Mouse (Mus musculus) hindbrain, postnatal 0 days (tissue): ENCODE results near the gene Wnt1. TPM values are rescaled to one million over a fixed set of nuclear protein-coding genes. Genes with fewer than 3 reads are reported as not detected.

Experiments
- ATAC-seq: fragments of 200-750 bp; cut with Nextera tagmentation; 2 replicates; pipeline ENCODE4 v1.8.0; 2017; ENCODE audit warnings: mild to moderate bottlenecking, moderate TSS enrichment, moderate library complexity
- DNase-seq: peaks from one replicate; pipeline ENCODE4 v3.0.0-alpha.2; 2015; ENCODE audit warnings: low spot score
- H3K27ac ChIP-seq: fragments of 300-500 bp; sonication (generic); 2 replicates; pipeline ENCODE4 v1.5.1; 2014; ENCODE audit warnings: mild to moderate bottlenecking
- H3K27me3 ChIP-seq: fragments of 300-500 bp; sonication (generic); 2 replicates; pipeline ENCODE4 v1.6.1; 2014; ENCODE audit warnings: low read length, mixed read lengths; ENCODE audit not compliant: insufficient read depth
- H3K36me3 ChIP-seq: fragments of 300-500 bp; sonication (generic); 2 replicates; pipeline ENCODE4 v1.6.1; 2014; ENCODE audit warnings: low read length, mixed read lengths; ENCODE audit not compliant: insufficient read depth
- H3K4me1 ChIP-seq: fragments of 300-500 bp; sonication (generic); 2 replicates; pipeline ENCODE4 v1.6.1; 2014; ENCODE audit warnings: antibody characterized with exemption, low read length, mixed read lengths; ENCODE audit not compliant: insufficient read depth
- H3K4me2 ChIP-seq: fragments of 300-500 bp; sonication (generic); 2 replicates; pipeline ENCODE4 v1.6.1; 2014; ENCODE audit warnings: low read depth, mild to moderate bottlenecking, low read length, moderate library complexity, mixed read lengths
- H3K4me3 ChIP-seq: fragments of 300-500 bp; sonication (generic); 2 replicates; pipeline ENCODE4 v1.5.1; 2014; ENCODE audit warnings: low read length
- H3K9ac ChIP-seq: fragments of 300-500 bp; sonication (generic); replicated peaks from 2 replicates; pipeline ENCODE4 v1.6.1; 2014; ENCODE audit warnings: mild to moderate bottlenecking, low read length, moderate library complexity, mixed read lengths
- H3K9me3 ChIP-seq: fragments of 300-500 bp; sonication (generic); 2 replicates; pipeline ENCODE4 v1.6.1; 2016; ENCODE audit warnings: low read length, mixed read lengths
- CTCF ChIP-seq: IDR thresholded peaks from 2 replicates; pipeline ENCODE4 v1.5.1; 2016; ENCODE audit warnings: antibody characterized with exemption, control low read depth, low read depth
- WGBS: fragments of 180-500 bp; shearing (Covaris S2); extraction: QIAGEN DNeasy Blood & Tissue Kit; methylation state at CpG from one replicate; pipeline ENCODE4 v1.1.7; 2014; 5-methylcytosine and 5-hydroxymethylcytosine counted together
- polyA plus RNA-seq: library from polyadenylated mRNA; unstranded; fragments of >200 nt; fragmentation: Nextera tagmentation; extraction: Ambion mirVana; gene quantifications from 2 replicates; pipeline ENCODE4 v1.2.1, GENCODE M21; 2015
- total RNA-seq: library from RNA; depleted of rRNA; stranded (reverse); fragments of >200 nt; gene quantifications from 2 replicates; pipeline ENCODE4 v1.2.3, GENCODE M21; 2014

The Wnt1 gene
- total and polyA plus RNA-seq, 2 experiments from 2014 or later: 0.05 to 0.59 TPM

DNA sequence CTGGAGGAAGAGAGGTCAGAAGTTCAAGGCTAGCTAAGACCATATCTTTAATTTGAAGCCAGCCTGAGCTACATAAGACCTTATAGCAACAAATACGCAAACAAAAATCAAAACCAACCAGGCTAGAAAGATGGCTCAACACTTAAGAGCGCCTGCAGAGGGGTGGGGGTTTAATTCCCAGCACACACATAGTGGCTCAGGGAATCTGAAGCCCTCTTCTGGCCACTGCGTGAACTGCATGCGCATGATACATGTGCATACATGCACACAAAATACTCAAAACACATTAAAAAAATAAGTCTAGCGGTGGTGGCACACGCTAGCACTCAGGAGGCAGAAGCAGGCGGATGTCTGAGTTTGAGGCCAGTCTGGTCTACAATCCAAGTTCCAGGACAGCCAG is 3.9 kb upstream of the Wnt1 start:
- H3K4me2 ChIP-seq: no peak overlapping the region
- no peak overlapping the region for H3K9ac ChIP-seq
- ATAC-seq: no peak
- TF ChIP-seq CTCF: peak; percentile 73
- peaks cover 36% of the 10 kb centered on the region for H3K27me3 ChIP-seq
- WGBS: 45% methylated on average over 7 of the region's 7 CpGs
- H3K27ac ChIP-seq: no peak overlapping the region
- H3K4me1 ChIP-seq: 0 out of 2 replicates have a peak, but pooled peaks cover under 1% of the 10 kb centered on the region
- H3K9me3 ChIP-seq: no peaks in the 10 kb centered on the region
- H3K36me3 ChIP-seq: no peaks in the 10 kb centered on the region
- H3K4me3 ChIP-seq: no peak overlapping the region
- peak; percentile 51 for DNase-seq

DNA sequence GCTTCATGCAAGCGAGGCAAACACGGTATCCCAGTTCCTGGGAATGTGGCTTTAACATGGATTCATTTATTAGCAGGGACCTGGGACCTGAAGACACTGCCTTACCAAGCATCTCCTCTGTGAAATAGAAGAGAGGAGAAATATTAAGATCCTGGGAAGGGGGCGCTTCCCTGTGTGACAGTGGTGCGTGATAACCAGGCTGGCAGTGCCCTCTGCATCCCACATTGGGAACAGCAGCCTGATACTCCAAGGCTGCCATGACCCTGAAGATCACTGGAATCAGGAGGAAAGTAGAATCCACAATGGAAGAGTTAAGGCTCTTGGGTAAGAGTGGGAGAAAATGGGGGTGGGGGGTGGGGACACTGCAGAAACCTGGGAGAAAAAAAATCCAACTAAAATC is 1.7 kb upstream of the Wnt1 start:
- Histone ChIP-seq H3K4me2 (no peak overlapping the region), H3K27ac (no peak overlapping the region), H3K27me3 (peaks cover 48% of the 10 kb centered on the region), H3K4me1 (0 out of 2 replicates have a peak, but pooled peaks cover 7% of the 10 kb centered on the region), H3K36me3 (no peaks in the 10 kb centered on the region), H3K9me3 (no peaks in the 10 kb centered on the region), H3K9ac (no peak overlapping the region), H3K4me3 (no peak overlapping the region)
- 32% methylated on average over 4 of the region's 4 CpGs for WGBS
- peak; percentile 55 for ATAC-seq
- peak; percentile 79 for DNase-seq
- peak; percentile 84 for TF ChIP-seq CTCF

DNA sequence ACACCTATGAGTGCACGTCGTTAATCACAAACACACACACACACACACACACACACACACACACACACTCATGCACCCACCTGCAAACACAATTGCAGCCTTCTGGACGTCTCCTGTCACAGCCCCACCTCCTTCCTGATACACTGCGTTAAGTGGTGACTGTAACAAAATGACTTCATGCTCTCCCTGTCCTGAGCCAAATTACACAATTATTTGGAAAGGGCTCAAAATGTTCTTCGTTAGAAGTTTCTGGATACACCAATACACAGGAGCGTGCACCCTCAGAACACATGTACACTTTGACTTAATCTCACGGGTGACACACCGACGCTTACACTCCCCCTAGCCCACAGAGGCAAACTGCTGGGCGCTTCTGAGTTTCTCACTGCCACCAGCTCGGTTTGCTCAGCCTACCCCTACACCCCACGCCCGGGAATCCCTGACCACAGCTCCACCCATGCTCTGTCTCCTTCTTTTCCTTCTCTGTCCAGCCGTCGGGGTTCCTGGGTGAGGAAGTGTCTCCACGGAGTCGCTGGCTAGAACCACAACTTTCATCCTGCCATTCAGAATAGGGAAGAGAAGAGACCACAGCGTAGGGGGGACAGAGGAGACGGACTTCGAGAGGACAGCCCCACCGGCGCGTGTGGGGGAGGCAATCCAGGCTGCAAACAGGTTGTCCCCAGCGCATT is 541 bp upstream of the Wnt1 start:
- no peak overlapping the region for H3K4me2 ChIP-seq

DNA sequence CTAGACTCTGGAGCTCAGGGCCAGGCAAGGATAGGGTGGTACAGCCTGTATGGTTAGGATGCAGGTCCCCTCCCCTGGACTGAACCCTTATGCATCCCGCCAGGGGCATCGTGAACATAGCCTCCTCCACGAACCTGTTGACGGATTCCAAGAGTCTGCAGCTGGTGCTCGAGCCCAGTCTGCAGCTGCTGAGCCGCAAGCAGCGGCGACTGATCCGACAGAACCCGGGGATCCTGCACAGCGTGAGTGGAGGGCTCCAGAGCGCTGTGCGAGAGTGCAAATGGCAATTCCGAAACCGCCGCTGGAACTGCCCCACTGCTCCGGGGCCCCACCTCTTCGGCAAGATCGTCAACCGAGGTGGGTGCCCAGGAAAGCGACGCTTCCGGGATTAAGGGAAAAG is 1.1 kb downstream of the Wnt1 start:
- DNase-seq: no peak
- Histone ChIP-seq H3K4me3 (peak overlapping the region; percentile 18; the same call in 1 of the 2 replicates), H3K9ac (no peak overlapping the region), H3K9me3 (no peaks in the 10 kb centered on the region), H3K4me1 (0 out of 2 replicates have a peak, but pooled peaks cover 7% of the 10 kb centered on the region), H3K4me2 (peak overlapping the region; percentile 16; the same call in 1 of the 2 replicates), H3K27me3 (peaks cover 73% of the 10 kb centered on the region), H3K36me3 (no peaks in the 10 kb centered on the region), H3K27ac (no peak overlapping the region)
- under 1% methylated on average over 23 of the region's 23 CpGs for WGBS
- TF ChIP-seq CTCF: no peak
- no peak for ATAC-seq

More for the DNA sequence above, 541 bp upstream of the Wnt1 start:
- no peak; the same call in 1 of the 2 replicates for TF ChIP-seq CTCF
- no peak for DNase-seq
- Histone ChIP-seq H3K9ac (no peak overlapping the region), H3K9me3 (no peaks in the 10 kb centered on the region), H3K27ac (no peak overlapping the region), H3K4me1 (0 out of 2 replicates have a peak, but pooled peaks cover 7% of the 10 kb centered on the region), H3K27me3 (peaks cover 58% of the 10 kb centered on the region), H3K4me3 (peak overlapping the region; percentile 3; the same call in 1 of the 2 replicates), H3K36me3 (no peaks in the 10 kb centered on the region)
- ATAC-seq: no peak
- 10% methylated on average over 24 of the region's 24 CpGs for WGBS

- WGBS: 1% methylated on average over 12 of the region's 12 CpGs
- DNase-seq (no peak), ATAC-seq (no peak)
- Histone ChIP-seq H3K27ac (no peak overlapping the region), H3K4me2 (peak overlapping the region; percentile 16; the same call in 1 of the 2 replicates), H3K9ac (no peak overlapping the region), H3K4me3 (peak overlapping the region; percentile 18; the same call in 1 of the 2 replicates), H3K9me3 (no peaks in the 10 kb centered on the region), H3K27me3 (peaks cover 77% of the 10 kb centered on the region), H3K4me1 (0 out of 2 replicates have a peak, but pooled peaks cover 7% of the 10 kb centered on the region), H3K36me3 (no peaks in the 10 kb centered on the region)
- no peak for TF ChIP-seq CTCF
These were observed 1.6 kb downstream of the Wnt1 start for GRCm38 (mm10) chr15:98791221-98791620.

DNA sequence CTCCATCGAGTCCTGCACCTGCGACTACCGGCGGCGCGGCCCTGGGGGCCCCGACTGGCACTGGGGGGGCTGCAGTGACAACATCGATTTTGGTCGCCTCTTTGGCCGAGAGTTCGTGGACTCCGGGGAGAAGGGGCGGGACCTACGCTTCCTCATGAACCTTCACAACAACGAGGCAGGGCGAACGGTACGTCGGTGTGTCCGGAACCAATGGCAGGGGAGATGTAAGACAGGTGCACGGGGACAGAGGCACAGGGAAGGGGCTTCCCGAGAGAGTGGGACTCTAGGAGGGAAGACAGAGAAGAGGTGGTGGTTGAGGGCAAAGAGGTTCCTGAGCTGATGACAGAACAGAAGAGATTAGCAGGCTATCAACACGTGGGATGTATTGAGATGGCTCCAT is 2.1 kb downstream of the Wnt1 start:
- Histone ChIP-seq H3K4me3 (peak overlapping the region; percentile 32; the same call in 1 of the 2 replicates), H3K9ac (no peak overlapping the region), H3K27ac (no peak overlapping the region), H3K4me2 (no peak overlapping the region), H3K9me3 (no peaks in the 10 kb centered on the region), H3K27me3 (peaks cover 83% of the 10 kb centered on the region), H3K4me1 (0 out of 2 replicates have a peak, but pooled peaks cover 7% of the 10 kb centered on the region), H3K36me3 (no peaks in the 10 kb centered on the region)
- WGBS: 1% methylated on average over 23 of the region's 23 CpGs
- no peak for TF ChIP-seq CTCF
- DNase-seq (no peak), ATAC-seq (no peak)
